Mouse (Mus musculus) MEL (cell line): ENCODE results near the gene Prcc. TPM values are rescaled to one million over a fixed set of nuclear protein-coding genes. Genes with fewer than 3 reads are reported as not detected.
A peak's percentile ranks its signal among the peaks of the same experiment; 100 is the strongest.

Source experiments
- DNase-seq: peaks from one replicate; pipeline ENCODE4 v3.0.0; 2011; ENCODE audit warnings: low read depth, low spot score
- H3K27ac ChIP-seq: 2 replicates; pipeline ENCODE4 v1.5.1; 2012; ENCODE audit warnings: low read depth, mild to moderate bottlenecking, control low read depth, low read length, moderate library complexity; ENCODE audit not compliant: control insufficient read depth
- H3K27me3 ChIP-seq, 2 experiments: fragments of 150-350 bp in 1 of 2; sonication (generic) in 1 of 2; 2 replicates each; pipeline ENCODE4 v1.6.1; 2012; ENCODE audit warnings: low read length in 2 of 2, mild to moderate bottlenecking in 2 of 2, improper control_type of control experiment in 1 of 2, moderate library complexity in 1 of 2; ENCODE audit not compliant: insufficient read depth in 2 of 2, control insufficient read depth in 1 of 2
- H3K36me3 ChIP-seq, 2 experiments: 2 replicates each; pipeline ENCODE4 v1.6.1; 2012 to 2014; ENCODE audit warnings: low read length in 2 of 2, improper control_type of control experiment in 1 of 2, inconsistent platforms in 1 of 2, mild to moderate bottlenecking in 1 of 2; ENCODE audit not compliant: insufficient read depth in 2 of 2, control insufficient read depth in 1 of 2
- H3K4me1 ChIP-seq, 2 experiments: fragments of 150-350 bp in 1 of 2; sonication (generic) in 1 of 2; 2 replicates each; pipeline ENCODE4 v1.6.1; 2012; ENCODE audit warnings: low read length in 2 of 2, improper control_type of control experiment in 1 of 2, mild to moderate bottlenecking in 1 of 2; ENCODE audit not compliant: insufficient read depth in 2 of 2, control insufficient read depth in 1 of 2
- H3K4me3 ChIP-seq, 2 experiments: fragments of 150-350 bp in 1 of 2; sonication (generic) in 1 of 2; 2 replicates each; pipeline ENCODE4 v1.5.1; 2012; ENCODE audit warnings: low read depth in 2 of 2, low read length in 2 of 2, mild to moderate bottlenecking in 2 of 2, moderate library complexity in 2 of 2, control low read depth in 1 of 2, improper control_type of control experiment in 1 of 2; ENCODE audit not compliant: control insufficient read depth in 1 of 2, insufficient read depth in 1 of 2
- H3K79me2 ChIP-seq: 2 replicates; pipeline ENCODE4 v1.6.1; 2012; ENCODE audit warnings: mild to moderate bottlenecking, low read length, moderate library complexity; ENCODE audit not compliant: control insufficient read depth, poor library complexity, insufficient read depth
- H3K9ac ChIP-seq: 2 replicates; pipeline ENCODE4 v1.6.1; 2012; ENCODE audit warnings: low read depth, mild to moderate bottlenecking, control low read depth, low read length, moderate library complexity; ENCODE audit not compliant: control insufficient read depth, poor library complexity, severe bottlenecking
- H3K9me3 ChIP-seq: fragments of 150-350 bp; sonication (generic); replicated peaks from 2 replicates; pipeline ENCODE4 v1.6.1; 2012; ENCODE audit warnings: mild to moderate bottlenecking, low read length, improper control_type of control experiment, moderate library complexity; ENCODE audit not compliant: insufficient read depth
- CHD2 ChIP-seq: IDR thresholded peaks from 2 replicates; pipeline ENCODE4 v1.6.1; 2011; ENCODE audit warnings: low read length, improper control_type of control experiment
- CTCF ChIP-seq, 3 experiments: IDR thresholded peaks in 2 of 3; conservative IDR thresholded peaks in 1 of 3; 2 replicates each; pipeline ENCODE4 v1.5.1; 2011 to 2012; ENCODE audit warnings: low read length in 3 of 3, low read depth in 2 of 3, mild to moderate bottlenecking in 2 of 3, improper control_type of control experiment in 1 of 3, inconsistent platforms in 1 of 3, mixed read lengths in 1 of 3, moderate library complexity in 1 of 3; ENCODE audit not compliant: control insufficient read depth in 1 of 3, insufficient read depth in 1 of 3, poor library complexity in 1 of 3, severe bottlenecking in 1 of 3
- ELF1 ChIP-seq: IDR thresholded peaks from 2 replicates; pipeline ENCODE4 v1.6.1; 2014; ENCODE audit warnings: low read depth, mild to moderate bottlenecking, inconsistent platforms, low read length, improper control_type of control experiment, moderate library complexity
- EP300 ChIP-seq, 2 experiments: IDR thresholded peaks; 2 replicates each; pipeline ENCODE4 v1.6.1; 2011; ENCODE audit warnings: improper control_type of control experiment in 2 of 2, low read length in 2 of 2, low read depth in 1 of 2, mild to moderate bottlenecking in 1 of 2
- GABPA ChIP-seq: IDR thresholded peaks from 2 replicates; pipeline ENCODE4 v1.6.1; 2012; ENCODE audit warnings: low read depth, mild to moderate bottlenecking, inconsistent platforms, low read length, improper control_type of control experiment, moderate library complexity
- GATA1 ChIP-seq: IDR thresholded peaks from 2 replicates; pipeline ENCODE4 v1.6.1; 2011; ENCODE audit warnings: low read depth, low read length, improper control_type of control experiment
- HCFC1 ChIP-seq: IDR thresholded peaks from 2 replicates; pipeline ENCODE4 v1.6.1; 2012; ENCODE audit warnings: low read depth, mild to moderate bottlenecking, inconsistent platforms, low read length, improper control_type of control experiment, moderate library complexity
- JUND ChIP-seq: IDR thresholded peaks from 2 replicates; pipeline ENCODE4 v1.6.1; 2011; ENCODE audit warnings: low read depth, mild to moderate bottlenecking, improper control_type of control experiment, low read length
- KAT2A ChIP-seq: conservative IDR thresholded peaks from 2 replicates; pipeline ENCODE4 v1.6.1; 2012; ENCODE audit warnings: low read depth, low read length, improper control_type of control experiment, inconsistent platforms
- MAFK ChIP-seq: IDR thresholded peaks from 2 replicates; pipeline ENCODE4 v1.6.1; 2011; ENCODE audit warnings: low read depth, mild to moderate bottlenecking, low read length, improper control_type of control experiment, borderline replicate concordance
- MAZ ChIP-seq: IDR thresholded peaks from 2 replicates; pipeline ENCODE4 v1.6.1; 2012; ENCODE audit warnings: low read depth, mild to moderate bottlenecking, inconsistent platforms, low read length, improper control_type of control experiment
- MEF2A ChIP-seq: IDR thresholded peaks from 2 replicates; pipeline ENCODE4 v1.6.1; 2014; ENCODE audit warnings: low read depth, mild to moderate bottlenecking, inconsistent platforms, low read length, improper control_type of control experiment; ENCODE audit not compliant: poor library complexity, insufficient replicate concordance, severe bottlenecking; ENCODE audit errors: extremely low read depth
- MXI1 ChIP-seq: IDR thresholded peaks from 2 replicates; pipeline ENCODE4 v1.6.1; 2011; ENCODE audit warnings: mild to moderate bottlenecking, low read depth, low read length, improper control_type of control experiment
- MYC ChIP-seq: IDR thresholded peaks from 2 replicates; pipeline ENCODE4 v1.6.1; 2011; ENCODE audit warnings: low read depth, mild to moderate bottlenecking, low read length, improper control_type of control experiment, moderate library complexity
- NELFE ChIP-seq: IDR thresholded peaks from 2 replicates; pipeline ENCODE4 v1.6.1; 2011; ENCODE audit warnings: low read depth, low read length, improper control_type of control experiment
- POLR2AphosphoS5 ChIP-seq: IDR thresholded peaks from 2 replicates; pipeline ENCODE4 v1.6.1; 2012; ENCODE audit warnings: low read depth, borderline replicate concordance, mild to moderate bottlenecking, inconsistent platforms, low read length, moderate library complexity, mixed read lengths
- RCOR1 ChIP-seq: IDR thresholded peaks from 2 replicates; pipeline ENCODE4 v1.6.1; 2012; ENCODE audit warnings: low read depth, mild to moderate bottlenecking, inconsistent platforms, low read length, improper control_type of control experiment
- SMC3 ChIP-seq: IDR thresholded peaks from 2 replicates; pipeline ENCODE4 v1.6.1; 2011; ENCODE audit warnings: low read depth, low read length, improper control_type of control experiment
- TAL1 ChIP-seq: IDR thresholded peaks from 2 replicates; pipeline ENCODE4 v1.6.1; 2012; ENCODE audit warnings: mild to moderate bottlenecking, inconsistent platforms, low read length, moderate library complexity, mixed read lengths
- TBP ChIP-seq: IDR thresholded peaks from 2 replicates; pipeline ENCODE4 v1.8.0; 2011; ENCODE audit warnings: low read depth, low read length, improper control_type of control experiment
- UBTF ChIP-seq: IDR thresholded peaks from 2 replicates; pipeline ENCODE4 v1.6.1; 2012; ENCODE audit warnings: low read depth, mild to moderate bottlenecking, inconsistent platforms, low read length, improper control_type of control experiment, moderate library complexity, borderline replicate concordance; ENCODE audit not compliant: insufficient read depth
- USF1 ChIP-seq: IDR thresholded peaks from 2 replicates; pipeline ENCODE4 v1.6.1; 2014; ENCODE audit warnings: low read depth, mild to moderate bottlenecking, inconsistent platforms, low read length, improper control_type of control experiment, moderate library complexity
- polyA plus RNA-seq, 2 experiments: library from polyadenylated mRNA; stranded (reverse) in 1 of 2; unstranded in 1 of 2; fragments of >175 nt in 1 of 2; fragments of >200 nt in 1 of 2; gene quantifications; 2 replicates each; pipeline versions ENCODE4 v1.2.1 to v1.2.4; 2012; ENCODE audit warnings: low replicate concordance in 2 of 2, low read depth in 1 of 2; ENCODE audit not compliant: insufficient read length in 2 of 2, insufficient read depth in 1 of 2, missing spikeins in 1 of 2
- total RNA-seq: library from RNA; depleted of rRNA; stranded (reverse); fragments of 300-350 nt; gene quantifications from 2 replicates; pipeline ENCODE4 v1.2.3, GENCODE M21; 2012

Gene Prcc
- total and polyA plus RNA-seq, 3 experiments, result 47.0 to 65.9 TPM; not detected in 1

GRCm38 (mm10) chr3:87832109-87832859, 53.1 kb downstream of the Prcc start:
- Histone ChIP-seq H3K79me2 (no peaks in the 10 kb centered on the region), H3K27me3 (peaks cover 0 to 5% of the 10 kb centered on the region in 2 experiments; a peak in 2 of 4 replicates), H3K9me3 (no peaks in the 10 kb centered on the region), H3K27ac (no peak overlapping the region), H3K36me3 (0 out of 4 replicates have a peak, but pooled peaks cover 0 to 2% of the 10 kb centered on the region in 2 experiments), H3K4me3 (no peak overlapping the region), H3K4me1 (no peaks in the 10 kb centered on the region), H3K9ac (no peak overlapping the region)
- no peak for DNase-seq
- TF ChIP-seq ELF1 (no peak), MAFK (no peak), UBTF (no peak), USF1 (no peak), TBP (no peak), NELFE (no peak), MXI1 (no peak), POLR2AphosphoS5 (no peak), JUND (no peak), CHD2 (no peak), RCOR1 (no peak), MEF2A (no peak), SMC3 (no peak), EP300 (IDR thresholded peaks at IDR 0.05; ENCODE audit: low read depth in 1 of 2, low read length in 2 of 2) (no peak), KAT2A (no peak), HCFC1 (no peak), MAZ (no peak), TAL1 (no peak)

GRCm38 (mm10) chr3:87829025-87829424, 56.4 kb downstream of the Prcc start:
- peak; percentile 55 for DNase-seq
- Histone ChIP-seq H3K9ac (no peak overlapping the region), H3K27ac (no peak overlapping the region), H3K36me3 (0 out of 4 replicates have a peak, but pooled peaks cover 0 to 2% of the 10 kb centered on the region in 2 experiments), H3K9me3 (no peaks in the 10 kb centered on the region), H3K4me1 (no peaks in the 10 kb centered on the region), H3K27me3 (peaks cover 0 to 5% of the 10 kb centered on the region in 2 experiments; a peak in 2 of 4 replicates), H3K79me2 (no peaks in the 10 kb centered on the region), H3K4me3 (no peak overlapping the region)
- no peak for TF ChIP-seq CTCF (IDR thresholded peaks at IDR 0.05 in 2 of 3, conservative IDR thresholded peaks at IDR 0.05 in 1 of 3; ENCODE audit: control insufficient read depth in 1 of 3, insufficient read depth in 1 of 3, low read depth in 2 of 3, low read length in 3 of 3, poor library complexity in 1 of 3, severe bottlenecking in 1 of 3)
- peak; percentile 56 for TF ChIP-seq GATA1
- no peak for TF ChIP-seq GABPA
- no peak for TF ChIP-seq ELF1
- no peak for TF ChIP-seq MYC
